Mouse (Mus musculus) cerebellum, adult 2 months (tissue): ENCODE data around the gene Cyb5d2.

Experiments used
- CTCF ChIP-seq: fragments of 200-500 bp; IDR thresholded peaks from 2 replicates; pipeline ENCODE4 v1.5.1; 2011; ENCODE audit warnings: low read depth, mild to moderate bottlenecking, control low read depth, low read length, moderate library complexity, borderline replicate concordance; ENCODE audit not compliant: insufficient read depth
- POLR2A ChIP-seq: fragments of 200-500 bp; IDR thresholded peaks from 2 replicates; pipeline ENCODE4 v1.6.1; 2011; ENCODE audit warnings: low read length, control low read depth, borderline replicate concordance; ENCODE audit not compliant: insufficient read depth

- no peak for TF ChIP-seq CTCF
- no peak for TF ChIP-seq POLR2A
These were observed 25.6 kb downstream of the Cyb5d2 start for GRCm38 (mm10) chr11:72770324-72770723.
